Mouse (Mus musculus) layer of hippocampus, adult 18-20 months (tissue): ENCODE data around the gene 3100002H09Rik. TPM values are rescaled to one million over a fixed set of nuclear protein-coding genes. Genes with fewer than 3 reads are reported as not detected.

Experiments
- DNase-seq, 2 experiments: peaks; one replicate each; pipeline ENCODE4 v3.0.0; 2022; ENCODE audit warnings: low spot score in 2 of 2
- total RNA-seq, 2 experiments: library from RNA; stranded (reverse); gene quantifications; 2 replicates each; pipeline ENCODE4 v1.2.3; 2021

The 3100002H09Rik gene
- total RNA-seq, 2 experiments from 2014 or later, result 0.66 to 1.3 TPM

DNA sequence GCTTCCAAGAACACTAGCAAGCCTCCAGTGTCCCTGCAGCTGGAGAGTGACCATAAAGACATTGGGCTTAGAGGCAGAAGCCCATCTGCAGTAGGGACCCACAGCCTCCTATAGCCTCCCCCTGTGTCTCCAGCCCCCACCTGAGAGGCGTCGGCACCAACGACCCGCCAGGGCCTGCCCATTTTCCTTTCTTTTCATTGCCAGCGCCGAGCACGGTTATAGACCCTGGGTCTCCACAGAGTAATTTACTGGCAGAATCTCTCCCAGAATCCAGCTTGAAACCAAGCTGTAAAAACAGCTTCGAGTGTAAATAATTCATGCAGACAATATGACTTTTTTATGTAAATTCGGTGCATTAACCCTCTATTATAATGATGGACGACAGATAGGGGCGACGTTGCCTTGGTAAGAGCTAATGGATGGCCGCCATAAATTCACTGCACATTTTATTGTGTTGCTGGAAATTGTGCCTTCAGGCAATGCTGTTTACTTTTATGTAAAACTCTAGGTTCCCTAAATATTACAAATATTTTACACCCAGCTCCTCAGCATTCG is 4.9 kb upstream of the 3100002H09Rik start:
- no peak for DNase-seq

DNA sequence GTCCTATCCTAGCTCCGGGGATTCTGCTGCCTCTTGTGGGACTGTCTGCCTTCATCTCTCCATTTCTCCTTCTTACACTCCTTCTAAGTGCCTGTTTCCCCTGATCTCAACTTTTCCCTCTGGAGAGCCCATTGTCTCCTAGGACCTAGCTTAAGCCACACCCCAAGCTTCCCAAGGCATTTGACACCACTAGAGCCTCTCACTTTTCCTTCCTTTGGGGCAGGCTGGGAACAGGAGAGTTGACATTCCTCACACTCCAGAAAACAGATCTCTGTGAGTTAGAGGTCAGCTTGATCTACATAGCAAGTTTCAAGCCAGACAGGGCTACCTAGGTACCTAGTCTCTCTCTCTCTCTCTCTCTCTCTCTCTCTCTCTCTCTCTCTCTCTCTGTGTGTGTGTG is 3.6 kb upstream of the 3100002H09Rik start:
- DNase-seq, result no peak

- DNase-seq, result no peak
Observed at GRCm38 (mm10) chr4:124611768-124612167, 1.2 kb upstream of the 3100002H09Rik start.

- no peak for DNase-seq
Observed at GRCm38 (mm10) chr4:124610066-124610465, 537 bp downstream of the 3100002H09Rik start.

DNA sequence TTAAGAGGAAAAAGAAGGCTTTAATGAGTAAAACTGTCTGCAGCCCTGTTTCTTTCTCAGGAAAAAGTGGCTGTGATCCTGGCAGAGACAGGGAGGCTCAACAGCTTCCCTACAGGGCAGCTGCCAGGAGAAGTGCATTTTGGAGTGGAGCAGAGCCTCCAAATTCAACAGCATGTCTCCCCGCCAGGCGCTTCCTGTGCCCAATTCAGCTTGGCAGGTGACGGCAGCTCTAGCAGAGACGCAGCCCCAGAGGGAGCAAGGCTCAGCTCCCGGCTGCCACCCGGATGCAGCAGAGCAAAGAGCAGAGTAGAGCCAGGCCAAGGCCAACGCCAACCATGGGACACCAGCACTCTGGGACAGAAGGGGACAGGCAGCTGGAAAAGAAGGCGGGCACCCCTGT is 3.4 kb downstream of the 3100002H09Rik start:
- no peak for DNase-seq

GRCm38 (mm10) chr4:124606180-124606579 is 4.4 kb downstream of the 3100002H09Rik start:
- DNase-seq, result no peak

DNA sequence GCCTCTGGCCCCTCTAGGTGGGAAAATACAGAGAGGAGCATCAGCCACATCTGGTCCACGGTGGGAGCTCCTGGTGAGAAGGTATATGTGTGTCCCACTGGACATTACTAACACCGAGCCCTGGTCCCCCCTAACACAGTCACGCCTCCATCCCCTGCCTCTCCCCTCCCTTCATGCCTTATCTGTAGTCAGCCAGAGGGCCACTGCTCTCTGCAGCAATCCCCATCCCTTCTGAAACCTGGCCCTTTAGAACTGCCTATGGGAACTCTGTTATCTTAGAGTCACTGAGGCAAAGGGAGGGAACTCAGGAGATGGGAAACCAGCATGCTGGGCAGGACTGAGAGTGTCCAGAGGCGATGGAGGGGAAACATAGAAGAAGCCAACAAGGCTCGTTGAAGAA is 5.3 kb downstream of the 3100002H09Rik start:
- no peak for DNase-seq

DNA sequence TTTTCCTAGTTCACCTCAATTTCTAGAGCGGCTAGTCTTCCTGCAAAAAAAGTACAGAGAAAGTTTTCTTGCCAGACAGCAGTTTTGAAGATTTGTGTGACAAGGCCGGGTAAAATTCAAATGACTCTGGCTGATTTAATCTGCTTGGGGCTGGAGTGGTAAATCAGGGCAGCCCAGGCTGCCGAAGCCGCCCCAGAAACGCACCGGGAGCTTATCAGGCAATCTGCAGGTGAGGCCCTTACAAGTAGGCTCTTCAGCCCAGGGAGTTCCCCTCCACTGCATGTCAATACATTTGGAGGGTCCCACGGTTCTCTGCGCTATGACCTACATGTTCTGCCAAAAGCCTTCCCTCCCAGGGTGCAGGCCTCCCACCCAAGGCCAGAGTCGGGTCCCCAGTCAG is 6.9 kb downstream of the 3100002H09Rik start:
- DNase-seq, result no peak

DNA sequence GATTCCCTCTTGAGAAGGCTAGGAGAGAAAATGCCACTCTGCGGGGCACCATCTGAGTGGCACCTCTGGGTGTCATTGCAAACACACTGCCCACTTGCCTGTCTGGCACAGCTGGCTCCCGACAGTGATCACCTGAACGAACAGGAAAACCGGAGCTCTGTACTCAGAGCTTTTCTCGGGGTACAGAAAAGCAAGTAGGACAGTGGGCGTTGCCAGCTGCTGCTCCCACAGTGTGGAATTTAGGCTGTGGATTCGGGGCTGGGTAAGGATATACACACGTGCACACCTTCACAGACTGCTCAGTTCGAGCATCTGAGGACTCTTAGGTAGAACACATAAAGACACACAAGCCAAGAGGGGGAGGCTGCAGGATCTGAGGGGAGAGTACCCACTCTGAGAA is 14.7 kb downstream of the 3100002H09Rik start:
- no peak for DNase-seq

DNA sequence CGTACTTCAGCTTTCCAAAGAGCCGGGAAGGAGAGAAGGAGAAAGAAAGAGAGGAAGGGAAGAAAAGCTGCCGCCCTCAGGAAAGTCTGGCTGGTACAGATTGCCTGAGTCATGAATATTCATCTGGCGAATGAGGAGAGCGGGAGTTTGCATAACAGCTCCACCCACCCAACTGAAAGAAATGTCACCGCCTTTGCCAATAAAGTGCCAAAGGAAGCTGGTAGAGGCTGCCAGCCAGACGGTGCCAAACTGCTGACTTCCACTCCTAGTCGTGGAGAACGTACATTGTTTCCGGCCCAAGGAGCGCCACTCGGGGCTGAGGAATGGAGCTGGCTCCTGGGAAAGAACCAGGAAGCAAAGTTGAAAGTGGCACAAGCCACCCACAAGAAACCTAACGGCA is 15.7 kb downstream of the 3100002H09Rik start:
- DNase-seq, result peak; percentile 89 to 94

DNA sequence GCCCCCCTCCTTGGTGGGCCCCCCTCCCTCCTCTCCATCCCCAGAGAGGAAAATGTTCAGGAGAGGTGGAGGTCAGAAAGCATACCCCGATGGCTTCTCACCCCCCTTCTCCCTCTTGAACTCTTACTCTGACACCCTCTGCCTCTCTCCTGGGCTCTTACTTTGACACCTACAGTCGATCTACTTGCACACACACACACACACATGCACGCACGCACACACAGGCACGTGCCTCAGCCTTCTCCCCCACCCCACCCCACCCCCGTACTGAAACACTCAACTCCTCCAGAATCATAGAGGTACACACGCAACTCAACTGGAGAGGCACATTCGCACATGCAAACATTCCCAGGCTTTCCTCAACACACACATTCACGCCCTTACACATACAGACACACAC is 16.9 kb downstream of the 3100002H09Rik start:
- DNase-seq, result no peak

GRCm38 (mm10) chr4:124593210-124593609 is 17.4 kb downstream of the 3100002H09Rik start:
- DNase-seq, result no peak

- DNase-seq, result peak in 1 of 2 experiments; percentile 46
Observed at GRCm38 (mm10) chr4:124592241-124592640, 18.4 kb downstream of the 3100002H09Rik start.

DNA sequence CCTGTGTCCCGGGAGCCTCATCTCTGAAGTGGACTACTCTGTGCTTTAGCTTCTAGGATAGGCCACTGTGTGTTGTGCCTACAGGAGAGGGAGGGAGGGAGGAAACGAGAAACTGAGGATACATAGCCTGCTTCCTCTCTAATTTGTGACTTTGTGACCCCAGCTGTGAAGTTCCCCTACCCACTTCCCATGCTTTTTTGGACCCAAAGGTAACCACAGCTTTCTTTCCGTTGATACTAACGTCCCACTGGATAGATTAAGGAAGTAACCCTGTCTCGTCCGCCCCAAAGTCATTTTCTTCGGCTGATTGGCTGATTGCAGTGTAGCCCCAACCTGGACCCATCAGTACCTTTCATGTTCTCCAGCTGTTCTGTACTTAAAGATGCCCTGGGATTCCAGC is 29.9 kb downstream of the 3100002H09Rik start:
- DNase-seq, result no peak

GRCm38 (mm10) chr4:124575955-124576445 is 34.6 kb downstream of the 3100002H09Rik start:
- DNase-seq, result no peak

DNA sequence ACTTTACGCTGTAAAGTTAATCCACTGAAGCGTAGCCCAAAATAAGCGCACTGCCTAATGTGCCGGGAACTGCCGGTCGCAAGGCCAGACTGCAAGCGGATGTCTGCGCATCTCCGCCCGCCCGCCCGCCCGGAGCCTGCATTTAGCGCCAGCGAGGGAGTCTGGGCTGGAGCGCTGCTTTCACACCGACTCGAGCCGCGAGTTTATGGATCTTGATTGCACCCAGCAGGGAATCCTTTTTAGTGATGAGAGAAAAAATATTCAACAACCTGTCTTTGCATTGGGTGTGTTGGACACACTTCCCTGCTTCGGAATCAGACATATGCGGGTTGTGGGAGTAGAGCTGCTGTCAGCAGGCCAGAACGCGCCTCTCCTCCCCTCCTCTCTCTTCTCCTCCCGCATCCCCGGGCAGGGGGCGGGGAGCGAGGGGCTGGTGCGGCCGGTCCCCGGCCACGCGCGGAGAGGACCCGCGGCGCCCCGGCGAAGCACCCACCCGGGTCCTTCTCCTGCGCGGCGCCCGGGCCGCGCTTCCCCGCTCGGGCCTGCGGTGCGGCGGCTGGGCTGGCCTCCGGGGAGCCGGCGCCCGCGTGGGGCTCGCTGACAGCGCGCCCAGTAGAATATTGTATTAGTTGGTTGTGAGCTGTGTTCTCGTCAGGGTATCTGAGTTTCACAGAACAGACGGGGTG is 35.2 kb downstream of the 3100002H09Rik start:
- DNase-seq, result peak; percentile 79 to 88

GRCm38 (mm10) chr4:124573586-124573985 is 37.0 kb downstream of the 3100002H09Rik start:
- no peak for DNase-seq

GRCm38 (mm10) chr4:124570977-124571376 is 39.6 kb downstream of the 3100002H09Rik start:
- no peak for DNase-seq

- DNase-seq, result no peak
Observed at GRCm38 (mm10) chr4:124569661-124570060, 40.9 kb downstream of the 3100002H09Rik start.

DNA sequence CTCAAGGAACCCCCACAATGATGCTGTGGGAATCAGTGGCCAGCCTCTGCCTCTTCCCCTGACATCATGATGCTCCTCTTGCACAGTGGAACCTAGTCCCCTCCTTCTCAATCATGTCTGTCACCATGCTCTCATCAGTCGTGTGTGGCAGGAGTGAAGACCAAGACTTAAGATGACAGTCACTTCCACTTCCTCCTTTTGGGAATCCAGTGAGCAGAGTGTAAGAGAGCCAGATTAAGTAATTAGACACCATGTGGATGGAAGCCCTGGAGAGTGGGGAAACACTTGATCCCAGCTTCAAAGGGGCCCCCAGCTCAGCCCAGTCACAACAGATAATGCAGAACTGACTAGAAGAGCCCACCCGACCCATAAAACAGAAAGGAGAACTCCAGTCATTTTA is 47.2 kb downstream of the 3100002H09Rik start:
- DNase-seq, result no peak

- no peak for DNase-seq
Observed at GRCm38 (mm10) chr4:124562721-124563120, 47.9 kb downstream of the 3100002H09Rik start.
